Mouse (Mus musculus): ENCODE measurements around the gene Rdh19. TPM values are rescaled to one million over a fixed set of nuclear protein-coding genes. Genes with fewer than 3 reads are reported as not detected.
"Not testable (repeated sequence)": the region's sequence is repeated elsewhere in the genome, so short reads cannot be mapped to it uniquely, and the experiment has no call there.

Rdh19 gene
- polyA plus RNA-seq, 1 experiment from 2014 or later: not detected

DNA sequence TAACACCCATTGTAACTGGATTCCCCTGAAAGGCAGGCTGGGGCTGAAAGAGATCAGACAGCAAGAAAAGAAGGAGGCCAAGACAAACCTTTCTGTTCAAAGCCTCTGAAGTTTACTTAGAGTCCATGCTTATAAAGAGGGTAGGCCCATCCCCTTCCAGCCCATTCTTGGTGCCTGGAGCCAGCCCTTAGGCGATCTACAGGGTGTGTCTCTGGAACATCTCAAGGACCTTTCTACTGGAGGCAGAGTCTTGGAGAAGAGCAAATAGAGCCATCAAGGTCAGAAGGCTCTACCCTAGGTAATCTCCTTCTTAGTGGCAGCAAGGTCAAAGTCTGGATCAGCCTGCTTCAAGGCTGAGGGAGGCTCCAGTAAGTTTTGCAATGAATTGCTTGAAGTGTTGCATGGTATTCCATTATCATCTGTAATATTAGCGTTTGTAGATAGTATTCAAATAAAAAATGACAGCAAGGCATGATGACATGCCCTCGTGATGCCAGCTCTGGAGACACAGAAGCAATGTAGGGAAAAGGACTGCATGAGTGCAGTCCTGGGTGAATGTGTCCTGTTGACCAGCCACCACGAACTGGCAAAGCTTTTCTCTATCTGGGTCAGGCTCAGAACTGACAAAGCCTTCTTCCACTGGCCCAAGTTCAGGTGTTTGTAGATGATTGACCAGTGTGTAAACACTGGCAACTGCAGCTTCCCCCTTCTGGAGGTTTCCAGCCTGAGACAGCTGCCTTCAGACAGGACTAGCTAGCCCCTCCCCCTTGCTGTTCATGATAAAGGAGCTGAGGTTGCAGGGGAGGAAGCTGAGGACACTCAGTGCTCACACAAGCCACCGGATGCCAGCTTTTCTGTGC lies 43.7 kb downstream of the Rdh19 start:
- not testable (repeated sequence) for ATAC-seq (ENCODE audit: low FRiP score)
- 57% methylated on average over 5 of the region's 5 CpGs for WGBS

DNA sequence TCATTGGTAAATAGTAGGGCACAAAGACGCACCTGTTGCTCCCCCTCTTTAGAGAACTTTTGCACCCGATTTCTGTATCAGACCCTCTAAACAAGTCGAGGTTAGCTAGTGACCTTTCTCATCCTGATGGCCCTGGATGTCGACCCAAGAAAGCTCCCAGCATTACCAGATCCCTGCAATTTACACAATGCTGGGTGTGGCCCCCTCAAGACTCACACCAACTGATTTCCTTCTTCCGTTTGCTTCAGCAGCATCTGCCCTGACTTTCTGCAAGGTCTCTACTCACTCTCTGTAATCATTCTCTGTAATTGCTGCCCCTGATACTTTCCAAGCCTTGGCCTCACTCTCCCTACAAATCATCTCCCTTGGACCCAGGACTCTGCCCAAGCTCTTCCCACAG lies 47.0 kb downstream of the Rdh19 start:
- Histone ChIP-seq H3K27me3 (ENCODE audit: control insufficient read depth, insufficient read depth, low read length) (no peaks in the 10 kb centered on the region), H3K4me3 (replicated peaks; ENCODE audit: low read length) (no peak overlapping the region), H3K9me3 (ENCODE audit: control insufficient read depth, low read length) (no peaks in the 10 kb centered on the region), H3K4me2 (replicated peaks) (no peak overlapping the region), H3K4me1 (replicated peaks; ENCODE audit: control insufficient read depth, insufficient read depth, low read length) (no peaks in the 10 kb centered on the region), H3K27ac (no peak overlapping the region), H3K9ac (no peak overlapping the region), H3K36me3 (replicated peaks; ENCODE audit: control insufficient read depth, insufficient read depth) (no peaks in the 10 kb centered on the region)
- WGBS: 78% methylated on average over 5 of the region's 5 CpGs
- ATAC-seq (ENCODE audit: low FRiP score): no peak
- no peak for DNase-seq (ENCODE audit: low spot score)

More for the DNA sequence above, 43.7 kb downstream of the Rdh19 start:
- H3K4me3 ChIP-seq (replicated peaks; ENCODE audit: low read length); DNase-seq (ENCODE audit: low spot score); H3K36me3 ChIP-seq (replicated peaks; ENCODE audit: control insufficient read depth, insufficient read depth); H3K4me1 ChIP-seq (replicated peaks; ENCODE audit: control insufficient read depth, insufficient read depth, low read length); H3K9me3 ChIP-seq (ENCODE audit: control insufficient read depth, low read length); H3K4me2 ChIP-seq (replicated peaks); H3K27me3 ChIP-seq (ENCODE audit: control insufficient read depth, insufficient read depth, low read length); H3K27ac ChIP-seq; H3K9ac ChIP-seq: not testable (repeated sequence)

DNA sequence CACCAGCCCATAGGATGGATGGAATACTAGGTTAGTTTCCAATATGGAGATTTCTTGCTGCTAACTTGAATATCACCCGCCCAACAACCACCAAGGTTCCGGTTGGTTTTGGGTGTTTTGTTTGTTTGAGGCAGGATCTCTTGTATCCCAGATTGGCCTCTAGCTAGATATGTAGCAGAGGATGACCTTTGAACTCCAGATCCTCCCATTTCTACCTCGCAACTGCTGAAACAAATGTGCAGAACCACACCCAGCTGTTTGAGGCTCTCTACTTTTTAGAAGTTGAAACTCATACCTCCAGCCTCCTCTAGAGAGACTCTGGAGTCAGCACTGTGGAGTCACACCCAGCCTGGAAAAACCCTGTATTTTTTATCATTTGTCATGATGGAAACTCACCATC lies 47.8 kb downstream of the Rdh19 start:
- Histone ChIP-seq H3K9ac (no peak overlapping the region), H3K27ac (no peak overlapping the region), H3K4me1 (replicated peaks; ENCODE audit: control insufficient read depth, insufficient read depth, low read length) (no peaks in the 10 kb centered on the region), H3K4me3 (replicated peaks; ENCODE audit: low read length) (no peak overlapping the region), H3K27me3 (ENCODE audit: control insufficient read depth, insufficient read depth, low read length) (no peaks in the 10 kb centered on the region), H3K9me3 (ENCODE audit: control insufficient read depth, low read length) (no peaks in the 10 kb centered on the region), H3K36me3 (replicated peaks; ENCODE audit: control insufficient read depth, insufficient read depth) (no peaks in the 10 kb centered on the region), H3K4me2 (replicated peaks) (no peak overlapping the region)
- 86% methylated on average over 3 of the region's 3 CpGs for WGBS
- DNase-seq (ENCODE audit: low spot score) (no peak), ATAC-seq (ENCODE audit: low FRiP score) (no peak)

DNA sequence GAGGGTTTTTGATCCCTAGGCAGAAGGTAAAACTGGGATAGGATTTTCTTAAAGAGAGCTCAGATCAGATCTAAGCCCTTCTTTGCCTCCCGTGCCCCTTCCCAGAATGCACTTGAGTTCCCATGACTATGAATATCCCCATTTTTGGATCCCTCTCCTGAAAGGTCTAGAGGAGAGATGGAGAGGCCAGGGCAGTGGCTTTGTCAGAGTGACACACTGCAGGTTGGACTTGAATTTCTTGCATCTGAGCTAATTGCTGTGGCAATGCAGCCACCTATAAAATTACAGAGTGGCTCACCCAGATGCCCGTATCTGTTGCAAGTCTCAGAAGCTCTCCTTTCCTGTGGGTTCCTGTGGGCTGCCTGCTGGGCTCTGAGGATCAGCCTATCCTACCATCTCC lies 48.5 kb downstream of the Rdh19 start, which contains the start of gene Sdr9c7:
Sdr9c7 (plus strand) TSS at position 301 of the 400 bp plus-strand sequence.
- H3K4me1 ChIP-seq (replicated peaks; ENCODE audit: control insufficient read depth, insufficient read depth, low read length): no peaks in the 10 kb centered on the region
- ATAC-seq (ENCODE audit: low FRiP score): no peak
- no peaks in the 10 kb centered on the region for H3K27me3 ChIP-seq (ENCODE audit: control insufficient read depth, insufficient read depth, low read length)
- WGBS: 96% methylated on average over 2 of the region's 2 CpGs
- H3K36me3 ChIP-seq (replicated peaks; ENCODE audit: control insufficient read depth, insufficient read depth): no peaks in the 10 kb centered on the region
- H3K4me3 ChIP-seq (replicated peaks; ENCODE audit: low read length): no peak within 1 kb of the TSS
- H3K9ac ChIP-seq: no peak within 1 kb of the TSS
- no peak within 1 kb of the TSS for H3K27ac ChIP-seq
- no peaks in the 10 kb centered on the region for H3K9me3 ChIP-seq (ENCODE audit: control insufficient read depth, low read length)
- no peak within 1 kb of the TSS for H3K4me2 ChIP-seq (replicated peaks)
- no peak for DNase-seq (ENCODE audit: low spot score)

DNA sequence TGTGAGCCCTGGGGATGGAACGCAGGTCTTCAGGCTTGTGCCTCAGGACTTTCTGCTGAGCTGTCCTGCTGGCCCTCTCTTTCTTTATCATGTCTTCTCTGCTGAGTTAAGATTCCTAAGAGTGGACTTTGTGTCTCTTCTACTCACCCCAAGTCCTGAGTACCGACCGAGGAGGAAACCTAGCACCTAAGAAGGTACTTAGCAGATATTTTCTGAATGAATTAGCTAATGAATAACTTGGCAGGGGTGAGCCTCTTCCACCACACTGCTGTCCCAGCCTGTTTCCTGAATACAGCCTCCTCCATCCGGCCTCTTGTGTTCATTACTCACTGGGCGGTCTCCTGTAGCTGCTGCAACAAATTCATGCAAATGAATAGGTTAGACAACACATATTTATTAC lies 50.1 kb downstream of the Rdh19 start:
- Histone ChIP-seq H3K9me3 (ENCODE audit: control insufficient read depth, low read length) (no peaks in the 10 kb centered on the region), H3K4me2 (replicated peaks) (no peak overlapping the region), H3K27ac (no peak overlapping the region), H3K4me3 (replicated peaks; ENCODE audit: low read length) (no peak overlapping the region), H3K27me3 (ENCODE audit: control insufficient read depth, insufficient read depth, low read length) (no peaks in the 10 kb centered on the region), H3K36me3 (replicated peaks; ENCODE audit: control insufficient read depth, insufficient read depth) (no peaks in the 10 kb centered on the region), H3K9ac (no peak overlapping the region), H3K4me1 (replicated peaks; ENCODE audit: control insufficient read depth, insufficient read depth, low read length) (0 out of 2 replicates have a peak, but pooled peaks cover under 1% of the 10 kb centered on the region)
- WGBS: 59% methylated on average over 5 of the region's 5 CpGs
- ATAC-seq (ENCODE audit: low FRiP score) (no peak), DNase-seq (ENCODE audit: low spot score) (no peak)

DNA sequence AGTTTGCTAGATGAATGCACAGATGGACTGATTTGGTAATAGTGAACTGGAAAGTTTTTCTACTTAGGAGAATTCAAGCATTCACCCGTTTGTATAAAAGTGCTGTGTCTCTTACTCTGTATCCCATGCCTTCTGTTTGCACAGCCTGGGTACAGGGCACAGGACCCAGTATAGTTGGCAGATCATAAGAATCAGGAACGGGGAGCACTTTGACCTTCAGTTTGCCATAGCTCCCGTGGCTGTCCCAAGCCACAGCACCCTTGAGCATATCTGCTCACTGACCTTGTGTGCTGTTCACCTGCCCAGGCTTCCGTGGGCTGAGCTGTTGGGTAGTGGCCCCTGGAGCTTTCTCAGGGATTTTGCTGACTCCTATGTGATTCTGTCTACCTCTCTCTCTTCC lies 52.0 kb downstream of the Rdh19 start:
- Histone ChIP-seq H3K9me3 (ENCODE audit: control insufficient read depth, low read length) (no peaks in the 10 kb centered on the region), H3K27ac (no peak overlapping the region), H3K27me3 (ENCODE audit: control insufficient read depth, insufficient read depth, low read length) (no peaks in the 10 kb centered on the region), H3K4me1 (replicated peaks; ENCODE audit: control insufficient read depth, insufficient read depth, low read length) (0 out of 2 replicates have a peak, but pooled peaks cover 3% of the 10 kb centered on the region), H3K4me2 (replicated peaks) (no peak overlapping the region), H3K36me3 (replicated peaks; ENCODE audit: control insufficient read depth, insufficient read depth) (no peaks in the 10 kb centered on the region), H3K9ac (no peak overlapping the region), H3K4me3 (replicated peaks; ENCODE audit: low read length) (no peak overlapping the region)
- WGBS: 88% methylated on average over 4 of the region's 4 CpGs
- no peak for ATAC-seq (ENCODE audit: low FRiP score)
- DNase-seq (ENCODE audit: low spot score): no peak

DNA sequence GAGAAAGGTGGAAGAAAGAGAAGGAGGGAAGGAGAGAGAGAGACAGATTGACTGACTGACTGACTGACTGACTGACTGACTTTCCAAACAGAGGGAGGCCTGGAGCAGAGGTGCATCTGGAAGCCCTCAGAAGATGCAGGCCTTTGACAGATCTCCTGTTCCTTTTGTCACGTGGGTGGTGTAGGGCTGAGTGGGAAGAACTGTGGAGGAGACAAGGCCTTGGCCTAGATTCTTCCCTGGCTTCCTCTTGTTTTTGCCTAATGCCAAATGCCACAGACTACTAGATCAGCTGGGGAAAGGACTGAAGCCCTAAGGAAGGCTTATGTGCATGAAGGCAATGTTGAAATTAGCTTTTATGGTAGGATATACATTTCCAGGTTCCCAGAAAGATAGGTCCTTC lies 53.4 kb downstream of the Rdh19 start:
- no peak overlapping the region for H3K4me3 ChIP-seq (replicated peaks; ENCODE audit: low read length)
- no peak overlapping the region for H3K4me2 ChIP-seq (replicated peaks)
- no peaks in the 10 kb centered on the region for H3K27me3 ChIP-seq (ENCODE audit: control insufficient read depth, insufficient read depth, low read length)
- 0 out of 2 replicates have a peak, but pooled peaks cover 3% of the 10 kb centered on the region for H3K4me1 ChIP-seq (replicated peaks; ENCODE audit: control insufficient read depth, insufficient read depth, low read length)
- 63% methylated on average over 1 of the region's 1 CpGs for WGBS
- H3K36me3 ChIP-seq (replicated peaks; ENCODE audit: control insufficient read depth, insufficient read depth): no peaks in the 10 kb centered on the region
- H3K27ac ChIP-seq: no peak overlapping the region
- no peak overlapping the region for H3K9ac ChIP-seq
- no peaks in the 10 kb centered on the region for H3K9me3 ChIP-seq (ENCODE audit: control insufficient read depth, low read length)
- ATAC-seq (ENCODE audit: low FRiP score): no peak
- DNase-seq (ENCODE audit: low spot score): no peak

DNA sequence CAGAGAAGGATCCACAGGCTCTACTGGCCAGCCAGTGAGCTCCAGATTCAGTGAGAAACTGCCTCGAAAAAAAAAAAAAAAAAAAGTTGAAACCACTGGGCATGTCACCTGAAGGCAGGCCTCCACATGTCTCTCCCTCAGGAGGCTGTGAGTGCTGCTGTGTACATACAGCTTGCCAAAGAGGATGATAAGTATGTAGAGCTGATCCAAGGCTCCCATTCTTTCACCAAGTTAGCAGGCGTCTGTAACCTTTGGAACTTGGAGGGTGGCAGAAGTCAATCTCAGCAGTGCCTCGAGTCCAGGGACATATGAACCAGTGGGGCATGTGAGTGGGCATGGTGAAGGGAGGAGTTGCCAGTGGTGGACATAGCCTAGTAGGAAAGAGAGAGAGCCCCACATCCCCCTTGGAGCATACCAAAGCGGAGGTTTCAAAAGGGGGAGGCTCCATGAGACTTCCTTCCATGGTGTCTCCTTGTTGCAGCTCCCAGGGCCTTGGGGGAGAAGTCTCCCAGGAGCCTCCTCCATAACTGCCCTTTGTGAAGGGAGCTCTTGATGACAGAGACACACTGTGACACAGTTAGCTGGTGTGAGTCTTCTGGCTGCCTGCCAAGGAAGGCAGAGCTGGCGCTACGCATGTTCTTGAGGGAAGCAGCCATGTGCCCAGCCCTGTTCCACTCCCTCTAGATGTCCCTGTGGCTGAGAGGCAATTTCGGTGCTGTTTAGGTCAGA lies 55.2 kb downstream of the Rdh19 start:
- Histone ChIP-seq H3K27ac (no peak overlapping the region), H3K4me2 (replicated peaks) (no peak overlapping the region), H3K9ac (no peak overlapping the region), H3K27me3 (ENCODE audit: control insufficient read depth, insufficient read depth, low read length) (no peaks in the 10 kb centered on the region), H3K36me3 (replicated peaks; ENCODE audit: control insufficient read depth, insufficient read depth) (no peaks in the 10 kb centered on the region), H3K4me3 (replicated peaks; ENCODE audit: low read length) (no peak overlapping the region), H3K4me1 (replicated peaks; ENCODE audit: control insufficient read depth, insufficient read depth, low read length) (0 out of 2 replicates have a peak, but pooled peaks cover 3% of the 10 kb centered on the region), H3K9me3 (ENCODE audit: control insufficient read depth, low read length) (no peaks in the 10 kb centered on the region)
- ATAC-seq (ENCODE audit: low FRiP score) (no peak), DNase-seq (ENCODE audit: low spot score) (no peak)
- WGBS: 65% methylated on average over 7 of the region's 7 CpGs

DNA sequence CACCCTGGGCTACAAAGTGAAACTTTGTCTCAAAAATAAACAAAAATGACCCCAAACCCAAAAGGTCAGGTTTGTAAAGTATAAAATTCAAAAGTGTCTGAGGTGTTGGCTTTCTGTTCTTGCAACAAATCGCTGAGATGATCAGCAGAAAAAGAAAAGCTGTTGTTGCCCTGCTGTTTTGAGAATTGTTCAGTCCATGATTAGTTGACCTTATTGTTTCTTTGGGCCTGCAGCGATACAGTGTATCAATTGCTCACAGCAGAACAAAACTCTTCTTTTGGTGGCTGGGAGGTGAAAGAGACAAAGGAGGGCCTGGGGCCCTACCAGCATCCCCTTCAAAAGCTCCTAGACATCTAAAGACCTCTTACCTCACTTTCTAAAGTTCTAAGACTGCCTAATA lies 56.4 kb downstream of the Rdh19 start:
- H3K9me3 ChIP-seq (ENCODE audit: control insufficient read depth, low read length): no peaks in the 10 kb centered on the region
- no peaks in the 10 kb centered on the region for H3K27me3 ChIP-seq (ENCODE audit: control insufficient read depth, insufficient read depth, low read length)
- H3K4me2 ChIP-seq (replicated peaks): no peak overlapping the region
- no peak overlapping the region for H3K9ac ChIP-seq
- 44% methylated on average over 2 of the region's 2 CpGs for WGBS
- DNase-seq (ENCODE audit: low spot score) (no peak), ATAC-seq (ENCODE audit: low FRiP score) (no peak)
- H3K4me1 ChIP-seq (replicated peaks; ENCODE audit: control insufficient read depth, insufficient read depth, low read length): 0 out of 2 replicates have a peak, but pooled peaks cover 3% of the 10 kb centered on the region
- H3K27ac ChIP-seq: no peak overlapping the region
- no peaks in the 10 kb centered on the region for H3K36me3 ChIP-seq (replicated peaks; ENCODE audit: control insufficient read depth, insufficient read depth)
- H3K4me3 ChIP-seq (replicated peaks; ENCODE audit: low read length): no peak overlapping the region
